ENCODE assay signal across 8 mouse cellular contexts in the genomic region with DNA sequence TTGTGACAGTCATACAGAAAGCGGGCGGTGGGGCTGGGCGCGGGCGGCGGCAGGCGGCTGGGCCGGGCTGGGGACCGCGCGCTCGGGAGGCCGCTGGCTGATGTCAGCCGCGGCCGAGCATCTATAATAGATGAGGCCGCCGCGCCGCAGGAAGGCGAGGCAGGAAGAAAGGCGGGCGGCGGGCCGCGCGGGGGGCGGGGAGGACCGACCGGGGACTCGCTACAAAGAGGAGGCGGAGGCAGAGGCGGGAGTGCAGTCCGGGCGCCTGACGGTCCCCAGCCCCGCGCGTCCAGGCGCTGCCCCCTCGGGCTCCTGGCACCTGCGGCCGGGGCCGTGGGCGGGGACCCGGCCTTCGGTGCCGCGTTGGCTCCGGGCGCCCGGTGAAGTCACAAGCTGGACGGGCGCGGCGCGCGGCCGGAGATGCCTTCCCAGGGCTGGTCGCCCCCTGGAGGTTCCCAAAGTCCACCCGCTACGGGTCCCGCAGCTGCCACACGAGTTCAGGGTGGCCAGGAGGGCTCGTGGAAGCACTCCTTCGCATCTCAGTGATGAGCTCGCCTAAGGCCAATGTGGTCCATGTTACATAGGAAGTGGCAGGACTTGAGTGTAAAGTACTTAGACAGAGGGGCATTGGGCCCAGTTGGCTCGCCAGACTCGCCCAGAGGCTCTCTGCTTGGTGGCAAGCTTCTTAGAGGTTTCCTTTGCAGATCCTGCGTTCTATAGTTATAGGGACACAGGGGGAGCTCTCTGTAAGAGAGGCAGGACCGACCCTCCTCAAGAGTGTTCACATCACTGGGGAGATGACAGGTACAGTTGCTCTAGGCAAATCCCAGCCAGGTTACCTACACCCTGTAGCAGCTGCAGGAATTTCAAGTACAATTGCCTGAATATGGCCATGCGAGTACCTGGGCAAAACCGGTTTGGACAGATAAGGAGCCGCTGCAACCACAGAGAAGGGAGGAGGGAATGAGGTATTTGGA. TPM values are rescaled to one million over a fixed set of nuclear protein-coding genes. Genes with fewer than 3 reads are reported as not detected.
DNase-seq lines count a peak whose midpoint lies in the region; ATAC-seq lines count a peak whose summit lies in the region.

TSS of gene Coro2b (minus strand) at position 390 of the 977 bp plus-strand sequence.

- H3K27ac ChIP-seq in hindbrain, embryonic 12.5 days, result peak within 1 kb of the TSS; percentile 96

- H3K4me1 ChIP-seq in hindbrain, embryonic 12.5 days, result peaks cover 74% of the 10 kb centered on the region

- peak within 1 kb of the TSS; percentile 96 for H3K9ac ChIP-seq in hindbrain, embryonic 12.5 days

- peak; percentile 50 for DNase-seq in T-cell, adult 2 months (ENCODE audit: low spot score)
- DNase-seq in cerebellum, adult 9-11 months, result peak; percentile 87
- peak; percentile 62 for DNase-seq in gastrocnemius, adult 18-20 months (ENCODE audit: low spot score)
- DNase-seq in layer of hippocampus, postnatal 14 days (ENCODE audit: low spot score in 2 of 2), result peak; percentile 66 to 69
- DNase-seq in lung, postnatal 10 days, result peak; percentile 90
- DNase-seq in right cerebral cortex, postnatal 36 days (ENCODE audit: low spot score in 2 of 2), result peak; percentile 64 to 72

- ATAC-seq in hindbrain, embryonic 12.5 days (ENCODE audit: low FRiP score), result peak; percentile 55
- no peak for ATAC-seq in erythroid progenitor cell, adult 5-6 weeks (replicated peaks; ENCODE audit: low FRiP score, poor library complexity, severe bottlenecking)

- no peaks in the 10 kb centered on the region for H3K27me3 ChIP-seq in hindbrain, embryonic 12.5 days

- H3K4me2 ChIP-seq in hindbrain, embryonic 12.5 days (replicated peaks), result peak within 1 kb of the TSS; percentile 79

- H3K4me3 ChIP-seq in hindbrain, embryonic 12.5 days, result peak within 1 kb of the TSS; percentile 67

- under 1% methylated on average over 64 of the region's 74 CpGs for WGBS in hindbrain, embryonic 12.5 days

- H3K36me3 ChIP-seq in hindbrain, embryonic 12.5 days, result no peaks in the 10 kb centered on the region

- no peaks in the 10 kb centered on the region for H3K9me3 ChIP-seq in hindbrain, embryonic 12.5 days (replicated peaks)

RNA-seq across cellular contexts. Expression of gene Coro2b, which starts in this region (rescaled TPM):
- 1 to 10 TPM; 5.7 to 6.1 TPM for total RNA-seq in gastrocnemius, adult 18-20 months (2021)
- 34.2 and 36.9 TPM in 2 replicates for polyA plus RNA-seq in hindbrain, embryonic 12.5 days (2016; fragmentation: Nextera tagmentation; extraction: Ambion mirVana)
- total RNA-seq in layer of hippocampus, postnatal 14 days (2021), result 100 to 1,000 TPM; 188 to 193 TPM
- total RNA-seq in erythroid progenitor cell, adult 5-6 weeks (2015; ENCODE audit: low replicate concordance), result not detected in 2 replicates
- 0.13 TPM in 1 of 2 replicates, not detected in the other for total RNA-seq in erythroid progenitor cell, adult 5-6 weeks (2017; ENCODE audit: low replicate concordance)

Comparison
In these comparisons a context has a peak if more than half of its experiments do, and no peak if none do; other contexts are left out.
1. RNA of gene Coro2b (total RNA-seq): 188 to 193 TPM in layer of hippocampus, postnatal 14 days; 5.7 to 6.1 TPM in gastrocnemius, adult 18-20 months and 0.13 TPM in erythroid progenitor cell, adult 5-6 weeks; every median in the first group is over 10 times any median in the second.
2. Peak in every context shown above with its lines, with median percentiles within 50 percentile points of each other: DNase-seq.